Mouse (Mus musculus): Measurements from ENCODE around the gene Fry. TPM values are rescaled to one million over a fixed set of nuclear protein-coding genes. Genes with fewer than 3 reads are reported as not detected.
"Not testable (repeated sequence)": the region's sequence is repeated elsewhere in the genome, so short reads cannot be mapped to it uniquely, and the experiment has no call there.

Gene Fry
- total and polyA plus RNA-seq, 2 experiments from 2014 or later, result 47.6 to 130 TPM

DNA sequence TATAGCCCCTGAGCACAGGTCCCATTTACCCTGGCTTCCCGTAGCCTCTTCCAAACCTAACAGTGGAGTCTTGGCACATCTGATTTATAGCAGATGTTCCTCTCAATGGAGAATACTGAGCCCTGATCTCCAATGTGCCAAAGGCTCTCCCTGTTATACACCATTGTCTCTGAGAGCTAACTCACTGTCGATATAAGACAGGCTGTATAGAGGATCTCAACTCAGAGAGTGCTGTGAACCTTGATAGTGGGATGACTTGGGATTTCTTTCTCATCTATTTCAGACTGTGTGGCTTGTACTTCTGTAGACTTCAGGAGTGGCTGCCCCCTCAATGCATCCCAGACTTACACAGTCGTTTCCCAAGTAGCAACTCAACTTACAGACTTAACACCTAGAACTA is 371.8 kb downstream of the Fry start:
- TF ChIP-seq CTCF (IDR thresholded peaks at IDR 0.05; ENCODE audit: low read depth), result no peak
- H3K36me3 ChIP-seq (ENCODE audit: insufficient read depth), result peaks cover 29% of the 10 kb centered on the region
- H3K4me3 ChIP-seq (ENCODE audit: low read depth, low read length), result no peak overlapping the region
- no peaks in the 10 kb centered on the region for H3K27me3 ChIP-seq (ENCODE audit: insufficient read depth, low read length)
- H3K9ac ChIP-seq, result no peak overlapping the region
- ATAC-seq (no peak), DNase-seq (no peak)
- no peaks in the 10 kb centered on the region for H3K4me1 ChIP-seq (ENCODE audit: insufficient read depth)
- H3K4me2 ChIP-seq (ENCODE audit: low read depth), result no peak overlapping the region
- WGBS, result 81% methylated on average over 3 of the region's 3 CpGs
- H3K9me3 ChIP-seq (ENCODE audit: low read length), result no peaks in the 10 kb centered on the region
- no peak overlapping the region for H3K27ac ChIP-seq (ENCODE audit: low read depth, low read length)

DNA sequence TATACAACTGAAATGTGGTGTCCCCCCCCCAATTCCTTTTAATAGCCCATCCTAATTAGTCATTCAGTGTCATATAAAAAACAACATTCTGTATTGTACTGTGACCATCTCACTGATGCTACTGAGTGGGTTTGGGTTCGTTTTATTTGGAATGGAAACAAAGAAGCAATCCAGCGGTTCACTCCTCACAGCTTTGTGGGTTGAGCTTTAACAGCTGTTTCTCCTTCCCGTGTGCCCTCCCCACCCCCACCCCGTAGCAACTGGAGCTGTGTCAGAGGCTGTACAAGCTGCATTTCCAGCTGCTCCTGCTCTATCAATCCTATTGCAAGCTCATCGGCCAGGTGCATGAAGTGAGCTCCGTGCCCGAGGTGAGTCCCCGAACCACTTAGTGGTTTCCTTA is 372.4 kb downstream of the Fry start:
- Histone ChIP-seq H3K36me3 (ENCODE audit: insufficient read depth) (peaks cover 35% of the 10 kb centered on the region), H3K27ac (ENCODE audit: low read depth, low read length) (no peak overlapping the region), H3K27me3 (ENCODE audit: insufficient read depth, low read length) (no peaks in the 10 kb centered on the region), H3K4me2 (ENCODE audit: low read depth) (no peak overlapping the region), H3K4me1 (ENCODE audit: insufficient read depth) (no peaks in the 10 kb centered on the region), H3K4me3 (ENCODE audit: low read depth, low read length) (no peak overlapping the region), H3K9me3 (ENCODE audit: low read length) (no peaks in the 10 kb centered on the region), H3K9ac (no peak overlapping the region)
- DNase-seq (no peak), ATAC-seq (no peak)
- 82% methylated on average over 8 of the region's 8 CpGs for WGBS
- TF ChIP-seq CTCF (IDR thresholded peaks at IDR 0.05; ENCODE audit: low read depth), result no peak

GRCm38 (mm10) chr5:150491573-150492173 is 373.2 kb downstream of the Fry start:
- not testable (repeated sequence) for H3K27me3 ChIP-seq (ENCODE audit: insufficient read depth, low read length); H3K4me1 ChIP-seq (ENCODE audit: insufficient read depth); H3K4me3 ChIP-seq (ENCODE audit: low read depth, low read length); H3K9ac ChIP-seq; H3K4me2 ChIP-seq (ENCODE audit: low read depth); ATAC-seq; DNase-seq; H3K9me3 ChIP-seq (ENCODE audit: low read length); H3K27ac ChIP-seq (ENCODE audit: low read depth, low read length)
- H3K36me3 ChIP-seq (ENCODE audit: insufficient read depth), result peaks cover 42% of the 10 kb centered on the region
- 92% methylated on average over 4 of the region's 4 CpGs for WGBS

GRCm38 (mm10) chr5:150495792-150496191 is 377.3 kb downstream of the Fry start:
- Histone ChIP-seq H3K4me3 (ENCODE audit: low read depth, low read length) (no peak overlapping the region), H3K27ac (ENCODE audit: low read depth, low read length) (no peak overlapping the region), H3K4me1 (ENCODE audit: insufficient read depth) (no peaks in the 10 kb centered on the region), H3K27me3 (ENCODE audit: insufficient read depth, low read length) (no peaks in the 10 kb centered on the region), H3K4me2 (ENCODE audit: low read depth) (no peak overlapping the region), H3K36me3 (ENCODE audit: insufficient read depth) (peaks cover 35% of the 10 kb centered on the region), H3K9ac (no peak overlapping the region), H3K9me3 (ENCODE audit: low read length) (no peaks in the 10 kb centered on the region)
- DNase-seq (peak; percentile 13), ATAC-seq (no peak)
- TF ChIP-seq CTCF (IDR thresholded peaks at IDR 0.05; ENCODE audit: low read depth), result peak; percentile 62
- WGBS, result 50% methylated on average over 6 of the region's 6 CpGs

DNA sequence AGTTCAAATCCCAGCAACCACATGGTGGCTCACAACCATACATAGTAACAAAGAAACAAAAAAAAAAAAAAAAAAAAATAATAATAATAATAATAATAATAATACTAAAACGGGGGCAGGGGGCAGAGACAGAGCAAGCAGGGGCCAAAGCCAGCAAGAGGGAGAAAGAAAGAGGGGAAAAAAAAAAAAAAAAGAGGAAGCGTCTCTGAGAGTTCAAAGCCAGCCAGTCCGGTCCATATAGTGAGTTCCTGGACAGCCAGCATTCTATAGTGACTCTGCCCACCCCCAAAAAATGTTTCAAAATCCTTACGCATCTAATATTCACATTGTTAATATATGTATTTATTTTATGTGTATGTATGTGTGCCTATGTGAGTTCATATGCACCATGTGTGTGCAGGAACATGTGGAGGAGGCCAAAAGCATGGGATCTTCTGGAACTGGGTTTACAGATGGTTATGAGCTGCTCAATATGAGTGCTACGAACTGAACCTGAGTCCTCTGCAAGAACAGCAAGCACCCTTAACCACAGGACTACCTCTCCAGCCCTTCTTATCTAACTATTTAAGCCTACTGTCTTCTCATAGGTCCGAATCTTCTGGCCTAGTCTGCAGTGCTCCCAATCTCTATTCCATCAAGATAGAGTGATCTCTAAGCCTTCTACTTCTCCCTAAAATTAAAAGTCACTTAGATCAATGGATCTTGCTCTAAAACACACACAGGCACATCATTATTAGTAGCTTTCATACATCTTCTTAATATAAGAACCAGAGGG is 392.2 kb downstream of the Fry start:
- H3K4me1 ChIP-seq (ENCODE audit: insufficient read depth), result no peaks in the 10 kb centered on the region
- no peaks in the 10 kb centered on the region for H3K9me3 ChIP-seq (ENCODE audit: low read length)
- no peak for ATAC-seq
- TF ChIP-seq CTCF (IDR thresholded peaks at IDR 0.05; ENCODE audit: low read depth), result no peak
- 85% methylated on average over 6 of the region's 6 CpGs for WGBS
- no peaks in the 10 kb centered on the region for H3K36me3 ChIP-seq (ENCODE audit: insufficient read depth)
- no peak overlapping the region for H3K27ac ChIP-seq (ENCODE audit: low read depth, low read length)
- H3K27me3 ChIP-seq (ENCODE audit: insufficient read depth, low read length), result no peaks in the 10 kb centered on the region
- DNase-seq, result no peak
- no peak overlapping the region for H3K4me3 ChIP-seq (ENCODE audit: low read depth, low read length)
- H3K9ac ChIP-seq, result no peak overlapping the region
- H3K4me2 ChIP-seq (ENCODE audit: low read depth), result no peak overlapping the region

DNA sequence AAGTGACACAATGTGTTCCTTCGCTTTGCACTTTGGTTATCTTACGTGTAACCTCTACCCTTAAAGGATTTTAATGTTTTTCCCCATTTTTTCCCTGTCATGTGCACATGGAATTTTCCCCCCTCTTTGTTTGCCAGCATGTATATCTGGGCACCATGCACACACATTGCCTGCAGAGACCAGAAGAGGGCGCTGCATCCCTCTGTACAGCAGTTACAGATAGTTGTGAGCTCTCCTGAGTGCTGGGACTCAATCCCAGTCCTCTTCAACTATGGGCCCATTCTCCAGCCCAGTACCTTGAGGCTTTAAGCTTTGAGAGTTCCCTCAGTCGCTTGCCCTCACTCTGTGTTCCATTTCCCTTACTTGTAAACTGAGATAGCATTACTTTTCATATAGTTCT is 394.8 kb downstream of the Fry start:
- Histone ChIP-seq H3K9me3 (ENCODE audit: low read length) (no peaks in the 10 kb centered on the region), H3K4me1 (ENCODE audit: insufficient read depth) (no peaks in the 10 kb centered on the region), H3K36me3 (ENCODE audit: insufficient read depth) (no peaks in the 10 kb centered on the region), H3K9ac (no peak overlapping the region), H3K4me2 (ENCODE audit: low read depth) (no peak overlapping the region), H3K27ac (ENCODE audit: low read depth, low read length) (no peak overlapping the region), H3K27me3 (ENCODE audit: insufficient read depth, low read length) (no peaks in the 10 kb centered on the region), H3K4me3 (ENCODE audit: low read depth, low read length) (no peak overlapping the region)
- WGBS, result 81% methylated on average over 4 of the region's 4 CpGs
- no peak; the same call in 1 of the 2 replicates for TF ChIP-seq CTCF (IDR thresholded peaks at IDR 0.05; ENCODE audit: low read depth)
- ATAC-seq, result no peak
- DNase-seq, result no peak

- 82% methylated on average over 1 of the region's 1 CpGs for WGBS
These were observed 395.6 kb downstream of the Fry start for GRCm38 (mm10) chr5:150514027-150514426.

More at GRCm38 (mm10) chr5:150514027-150514426, 395.6 kb downstream of the Fry start:
- H3K27ac ChIP-seq (ENCODE audit: low read depth, low read length), result no peak overlapping the region
- H3K4me1 ChIP-seq (ENCODE audit: insufficient read depth), result no peaks in the 10 kb centered on the region
- no peak overlapping the region for H3K4me2 ChIP-seq (ENCODE audit: low read depth)
- H3K36me3 ChIP-seq (ENCODE audit: insufficient read depth), result no peaks in the 10 kb centered on the region
- no peak for DNase-seq
- H3K27me3 ChIP-seq (ENCODE audit: insufficient read depth, low read length), result no peaks in the 10 kb centered on the region
- H3K9ac ChIP-seq, result no peak overlapping the region
- ATAC-seq, result no peak
- TF ChIP-seq CTCF (IDR thresholded peaks at IDR 0.05; ENCODE audit: low read depth), result no peak
- H3K4me3 ChIP-seq (ENCODE audit: low read depth, low read length), result no peak overlapping the region
- H3K9me3 ChIP-seq (ENCODE audit: low read length), result no peaks in the 10 kb centered on the region
